Mouse (Mus musculus) bone marrow, adult 2 months (tissue): Measurements from ENCODE around the gene Gm20517.

Source experiments
- CTCF ChIP-seq: fragments of 200-500 bp; IDR thresholded peaks from 2 replicates; pipeline ENCODE4 v1.5.1; 2011; ENCODE audit warnings: low read length, control low read depth; ENCODE audit not compliant: control insufficient read depth, insufficient read depth
- POLR2A ChIP-seq: fragments of 200-500 bp; IDR thresholded peaks from 2 replicates; pipeline ENCODE4 v1.6.1; 2011; ENCODE audit warnings: low read depth, mild to moderate bottlenecking, control low read depth, low read length, borderline replicate concordance; ENCODE audit not compliant: control insufficient read depth

- TF ChIP-seq CTCF (no peak), POLR2A (no peak)
Measured at GRCm38 (mm10) chr17:47601389-47601755, 10.0 kb upstream of the Gm20517 start.
